Mouse (Mus musculus) cerebellum, adult 2 months (tissue): ENCODE measurements at regions not wholly inside any gene's neighbourhood (a gene's known extent, or its start where the extent isn't known, plus 50 kb on each side); places are given as distances from the start of the nearest gene placed in this dataset.

Experiments
- DNase-seq, 2 experiments: peaks; one replicate each; pipeline ENCODE4 v3.0.0; 2021
- H3K27ac ChIP-seq: fragments of 200-500 bp; 2 replicates; pipeline ENCODE4 v1.5.1; 2012; ENCODE audit warnings: low read length, control low read depth, inconsistent platforms; ENCODE audit not compliant: insufficient read depth
- H3K27me3 ChIP-seq: fragments of 200-500 bp; 2 replicates; pipeline ENCODE4 v1.6.1; 2012; ENCODE audit warnings: inconsistent platforms, mild to moderate bottlenecking, low read length, moderate library complexity; ENCODE audit not compliant: control insufficient read depth, insufficient read depth
- H3K4me1 ChIP-seq: fragments of 200-500 bp; 2 replicates; pipeline ENCODE4 v1.6.1; 2011; ENCODE audit warnings: low read length; ENCODE audit not compliant: control insufficient read depth, insufficient read depth
- H3K4me3 ChIP-seq: fragments of 200-500 bp; replicated peaks from 2 replicates; pipeline ENCODE3; 2011; ENCODE audit warnings: mild to moderate bottlenecking, low read depth, low read length, control low read depth; ENCODE audit not compliant: insufficient read depth
- CTCF ChIP-seq: fragments of 200-500 bp; IDR thresholded peaks from 2 replicates; pipeline ENCODE4 v1.5.1; 2011; ENCODE audit warnings: low read depth, mild to moderate bottlenecking, control low read depth, low read length, moderate library complexity, borderline replicate concordance; ENCODE audit not compliant: insufficient read depth
- POLR2A ChIP-seq: fragments of 200-500 bp; IDR thresholded peaks from 2 replicates; pipeline ENCODE4 v1.6.1; 2011; ENCODE audit warnings: low read length, control low read depth, borderline replicate concordance; ENCODE audit not compliant: insufficient read depth
- WGBS: fragments of 180-500 bp; shearing (Covaris S2); methylation state at CpG from one replicate; pipeline ENCODE4 v1.1.7; 2018; 5-methylcytosine and 5-hydroxymethylcytosine counted together

DNA sequence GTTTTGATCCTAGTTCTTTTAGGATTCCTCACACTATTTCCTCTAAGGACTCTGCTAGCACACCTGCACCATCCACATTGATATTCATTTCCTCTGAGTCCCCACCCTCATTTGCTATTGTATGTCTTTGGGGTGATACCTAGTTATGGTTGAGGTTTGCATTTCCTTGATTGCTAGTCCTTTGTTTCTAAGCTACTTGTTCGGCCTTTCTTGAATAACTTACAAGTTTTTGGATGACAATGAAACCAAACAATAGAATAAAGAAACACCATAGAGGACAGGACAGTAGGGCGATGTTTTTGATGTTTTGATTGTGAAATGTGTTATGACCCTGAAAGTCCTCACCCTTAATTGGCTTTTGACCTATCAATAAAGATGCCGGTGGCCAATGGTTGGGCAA is 531.8 kb upstream of the Fam98a start:
- no peak overlapping the region for H3K4me3 ChIP-seq
- TF ChIP-seq POLR2A: no peak
- TF ChIP-seq CTCF: no peak
- 90% methylated on average over 3 of the region's 3 CpGs for WGBS
- no peaks in the 10 kb centered on the region for H3K27me3 ChIP-seq
- no peak for DNase-seq
- H3K4me1 ChIP-seq: no peaks in the 10 kb centered on the region
- no peak overlapping the region for H3K27ac ChIP-seq

GRCm38 (mm10) chr17:76081780-76082179 is 530.0 kb upstream of the Fam98a start:
- no peak for DNase-seq
- TF ChIP-seq CTCF: no peak
- TF ChIP-seq POLR2A: no peak
- H3K4me3 ChIP-seq: no peak overlapping the region
- no peaks in the 10 kb centered on the region for H3K4me1 ChIP-seq
- H3K27ac ChIP-seq: no peak overlapping the region
- H3K27me3 ChIP-seq: no peaks in the 10 kb centered on the region
- 38% methylated on average over 2 of the region's 2 CpGs for WGBS

DNA sequence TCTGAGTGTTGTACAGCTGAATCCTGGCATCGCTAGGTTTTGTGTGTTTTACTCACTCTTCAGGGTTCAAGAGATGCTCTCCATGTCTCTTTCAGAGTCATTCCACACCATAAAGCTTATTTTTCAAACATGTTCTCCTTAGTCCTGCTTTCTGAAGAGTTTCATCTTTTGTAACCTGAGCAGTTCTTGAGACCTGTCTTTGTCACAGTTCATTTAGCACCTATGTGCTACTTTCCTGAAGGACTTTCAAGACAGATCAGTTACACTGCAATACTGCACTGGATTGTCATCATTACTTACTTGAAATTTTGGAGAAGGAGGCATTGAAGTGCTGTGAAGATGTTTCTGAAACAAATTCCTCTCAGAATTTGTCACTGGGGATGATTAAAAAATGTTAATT is 494.7 kb upstream of the Fam98a start:
- no peak for TF ChIP-seq POLR2A
- no peak for TF ChIP-seq CTCF
- no peak for DNase-seq
- Histone ChIP-seq H3K4me3 (no peak overlapping the region), H3K27ac (no peak overlapping the region), H3K27me3 (no peaks in the 10 kb centered on the region), H3K4me1 (no peaks in the 10 kb centered on the region)
- WGBS: 100% methylated on average over 1 of the region's 1 CpGs

- 92% methylated on average over 1 of the region's 1 CpGs for WGBS
- TF ChIP-seq CTCF (no peak), POLR2A (no peak)
- DNase-seq: no peak
- Histone ChIP-seq H3K27ac (no peak overlapping the region), H3K4me3 (no peak overlapping the region), H3K27me3 (no peaks in the 10 kb centered on the region), H3K4me1 (no peaks in the 10 kb centered on the region)
These were observed 481.0 kb upstream of the Fam98a start for GRCm38 (mm10) chr17:76032710-76033109.

GRCm38 (mm10) chr17:76008011-76008410 is 456.3 kb upstream of the Fam98a start:
- Histone ChIP-seq H3K4me1 (no peaks in the 10 kb centered on the region), H3K27ac (no peak overlapping the region), H3K27me3 (no peaks in the 10 kb centered on the region), H3K4me3 (no peak overlapping the region)
- no peak for TF ChIP-seq POLR2A
- no peak for DNase-seq
- WGBS: 49% methylated on average over 1 of the region's 1 CpGs

DNA sequence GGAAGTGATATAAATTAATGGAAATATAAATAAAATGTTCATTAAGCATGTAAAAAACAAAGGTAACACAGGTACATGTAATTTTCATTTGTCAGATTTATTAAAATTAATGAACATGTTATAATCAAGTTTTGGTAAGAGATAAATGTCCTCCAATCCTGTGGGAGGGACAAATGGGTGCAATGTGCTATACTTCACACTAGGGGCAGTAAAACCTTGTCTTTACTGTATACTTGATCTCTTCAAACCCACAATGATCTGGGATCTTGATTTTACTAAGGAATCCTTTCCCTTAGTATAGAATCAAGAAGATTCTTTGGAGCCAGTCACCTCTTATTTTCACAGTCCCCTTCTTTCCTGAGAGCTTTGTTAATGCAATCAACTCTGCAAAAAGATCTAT is 451.1 kb upstream of the Fam98a start:
- Histone ChIP-seq H3K27ac (no peak overlapping the region), H3K4me1 (no peaks in the 10 kb centered on the region)

DNA sequence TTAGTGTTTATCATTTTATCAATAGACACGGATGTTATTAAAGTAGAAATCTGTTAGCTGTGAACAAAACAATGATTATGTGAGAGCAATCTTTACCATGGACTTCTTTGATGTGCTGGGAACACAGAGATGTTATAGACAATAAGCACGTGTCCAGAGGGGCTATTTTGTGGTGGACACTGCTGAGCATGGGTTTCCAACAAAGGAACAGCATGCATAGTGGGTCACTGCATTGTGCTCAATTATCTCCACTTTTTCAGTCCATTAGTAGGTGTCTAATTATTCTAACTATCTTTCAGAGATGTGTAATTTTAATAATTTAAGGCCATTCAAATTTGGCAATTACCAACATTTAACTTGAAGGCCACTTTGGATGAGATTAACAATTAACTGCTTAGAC is 409.6 kb upstream of the Fam98a start:
- TF ChIP-seq POLR2A: no peak
- no peak for TF ChIP-seq CTCF
- H3K4me3 ChIP-seq: no peak overlapping the region
- 53% methylated on average over 2 of the region's 2 CpGs for WGBS
- H3K27me3 ChIP-seq: no peaks in the 10 kb centered on the region
- no peak for DNase-seq
- no peaks in the 10 kb centered on the region for H3K4me1 ChIP-seq
- H3K27ac ChIP-seq: no peak overlapping the region

More for the DNA sequence above, 451.1 kb upstream of the Fam98a start:
- DNase-seq: no peak
- H3K4me3 ChIP-seq: no peak overlapping the region
- no peak for TF ChIP-seq POLR2A
- TF ChIP-seq CTCF: no peak
- no peaks in the 10 kb centered on the region for H3K27me3 ChIP-seq

DNA sequence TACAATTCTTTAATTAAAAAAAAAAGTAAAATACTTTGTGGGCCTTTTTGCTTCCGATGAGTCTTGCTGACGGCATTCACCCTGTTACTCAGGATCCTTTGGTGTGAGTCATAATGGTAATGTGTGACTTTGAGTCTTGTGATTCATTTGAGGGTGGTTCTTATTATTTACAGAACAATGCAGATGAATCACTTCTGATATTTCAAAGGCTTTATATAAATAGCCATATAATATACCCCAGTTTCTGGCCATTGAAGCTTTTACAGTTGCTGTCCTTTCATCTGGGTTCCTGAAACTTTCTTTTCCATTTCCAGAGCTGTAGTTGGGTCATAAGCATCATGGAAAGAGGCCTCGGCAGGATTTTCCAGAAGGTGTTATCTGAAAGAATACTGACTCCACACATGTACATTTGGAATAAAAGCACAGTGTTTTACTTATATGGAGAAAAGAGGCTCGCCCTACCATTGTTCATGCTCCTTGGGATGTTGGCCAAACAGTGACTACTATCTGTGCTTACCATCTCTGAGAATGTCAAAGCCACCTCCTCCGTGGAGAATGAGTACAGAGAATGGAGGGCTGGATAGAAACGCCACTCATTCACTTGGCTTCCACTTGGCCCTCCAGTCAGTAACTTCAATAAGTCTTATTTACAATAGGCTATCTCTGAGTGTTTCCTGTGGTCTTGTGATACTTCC is 385.1 kb upstream of the Fam98a start:
- 83% methylated on average over 6 of the region's 6 CpGs for whole genome bisulfite sequencing
- DNase-seq: no peak
- no peaks in the 10 kb centered on the region for H3K4me1 ChIP-seq
- no peak for TF ChIP-seq POLR2A
- TF ChIP-seq CTCF: no peak
- H3K27me3 ChIP-seq: no peaks in the 10 kb centered on the region
- H3K4me3 ChIP-seq: no peak overlapping the region
- no peak overlapping the region for H3K27ac ChIP-seq
